Mouse (Mus musculus) CH12.LX (cell line): ENCODE results near the gene Cd209c. TPM values are rescaled to one million over a fixed set of nuclear protein-coding genes. Genes with fewer than 3 reads are reported as not detected.

Experiments used
- DNase-seq: peaks from one replicate; pipeline ENCODE4 v3.0.0-alpha.2; 2013; ENCODE audit errors: extremely low read depth
- H3K27ac ChIP-seq: 2 replicates; pipeline ENCODE4 v1.5.1; 2012; ENCODE audit warnings: low read depth, mild to moderate bottlenecking, control low read depth, moderate library complexity; ENCODE audit not compliant: insufficient read depth
- H3K27me3 ChIP-seq: replicated peaks from 2 replicates; pipeline ENCODE3; 2012; ENCODE audit warnings: inconsistent platforms
- H3K36me3 ChIP-seq, 2 experiments: replicated peaks in 1 of 2; 2 replicates each; pipeline versions ENCODE3 to v1.6.1; 2012; ENCODE audit warnings: inconsistent platforms in 1 of 2, low read length in 1 of 2, mild to moderate bottlenecking in 1 of 2, mixed read lengths in 1 of 2, moderate library complexity in 1 of 2; ENCODE audit not compliant: control insufficient read depth in 1 of 2, insufficient read depth in 1 of 2
- H3K4me1 ChIP-seq, 2 experiments: 2 replicates each; pipeline ENCODE4 v1.6.1; 2012; ENCODE audit warnings: inconsistent platforms in 1 of 2, moderate library complexity in 1 of 2; ENCODE audit not compliant: insufficient read depth in 2 of 2, control insufficient read depth in 1 of 2
- H3K4me2 ChIP-seq: 2 replicates; pipeline ENCODE4 v1.6.1; 2012; ENCODE audit warnings: low read depth, mild to moderate bottlenecking, control low read depth; ENCODE audit not compliant: poor library complexity, insufficient read depth, severe bottlenecking
- H3K4me3 ChIP-seq, 3 experiments: fragments of 150-350 bp in 1 of 3; sonication (generic) in 1 of 3; replicated peaks in 1 of 3; 2 replicates each; pipeline versions ENCODE3 to v1.5.1; 2011 to 2012; ENCODE audit warnings: low read depth in 2 of 3, low read length in 2 of 3, mild to moderate bottlenecking in 2 of 3, moderate library complexity in 2 of 3, control low read depth in 1 of 3, improper control_type of control experiment in 1 of 3, inconsistent platforms in 1 of 3, mixed read lengths in 1 of 3; ENCODE audit not compliant: poor library complexity in 1 of 3
- H3K79me2 ChIP-seq: replicated peaks from 2 replicates; pipeline ENCODE4 v1.6.1; 2012; ENCODE audit warnings: mild to moderate bottlenecking, moderate library complexity; ENCODE audit not compliant: control insufficient read depth, poor library complexity, insufficient read depth, severe bottlenecking; ENCODE audit errors: extremely low read depth
- H3K9ac ChIP-seq: 2 replicates; pipeline ENCODE4 v1.6.1; 2012; ENCODE audit warnings: low read depth, mild to moderate bottlenecking, control low read depth, moderate library complexity; ENCODE audit not compliant: insufficient read depth
- H3K9me3 ChIP-seq: replicated peaks from 2 replicates; pipeline ENCODE3; 2012; ENCODE audit warnings: low read length, inconsistent platforms, mixed read lengths
- CHD1 ChIP-seq: IDR thresholded peaks from 2 replicates; pipeline ENCODE4 v1.6.1; 2012; ENCODE audit warnings: low read depth, low read length, improper control_type of control experiment, inconsistent platforms
- E2F4 ChIP-seq: IDR thresholded peaks from 2 replicates; pipeline ENCODE4 v1.6.1; 2011; ENCODE audit warnings: low read depth, low read length, improper control_type of control experiment; ENCODE audit not compliant: insufficient replicate concordance
- GABPA ChIP-seq: IDR thresholded peaks from 2 replicates; pipeline ENCODE4 v1.6.1; 2012; ENCODE audit warnings: low read depth, low read length, improper control_type of control experiment, inconsistent platforms; ENCODE audit not compliant: insufficient replicate concordance
- HCFC1 ChIP-seq: IDR thresholded peaks from 2 replicates; pipeline ENCODE4 v1.6.1; 2012; ENCODE audit warnings: low read depth, mild to moderate bottlenecking, inconsistent platforms, low read length, improper control_type of control experiment
- MAFK ChIP-seq: IDR thresholded peaks from 2 replicates; pipeline ENCODE4 v1.6.1; 2011; ENCODE audit warnings: low read length, improper control_type of control experiment; ENCODE audit not compliant: insufficient replicate concordance
- MAX ChIP-seq: IDR thresholded peaks from 2 replicates; pipeline ENCODE4 v1.6.1; 2011; ENCODE audit warnings: low read length, improper control_type of control experiment
- MYC ChIP-seq: IDR thresholded peaks from 2 replicates; pipeline ENCODE4 v1.6.1; 2011; ENCODE audit warnings: low read depth, mild to moderate bottlenecking, improper control_type of control experiment, low read length
- NELFE ChIP-seq: IDR thresholded peaks from 2 replicates; pipeline ENCODE4 v1.6.1; 2011; ENCODE audit warnings: low read depth, low read length, improper control_type of control experiment
- NRF1 ChIP-seq: IDR thresholded peaks from 2 replicates; pipeline ENCODE4 v1.6.1; 2014; ENCODE audit warnings: low read depth, mild to moderate bottlenecking, inconsistent platforms, low read length, improper control_type of control experiment, moderate library complexity
- POLR2A ChIP-seq: IDR thresholded peaks from 2 replicates; pipeline ENCODE4 v1.6.1; 2011; ENCODE audit warnings: low read depth, mild to moderate bottlenecking, improper control_type of control experiment, low read length
- RCOR1 ChIP-seq: conservative IDR thresholded peaks from 2 replicates; pipeline ENCODE4 v1.6.1; 2012; ENCODE audit warnings: low read depth, mild to moderate bottlenecking, inconsistent platforms, low read length, improper control_type of control experiment
- SIN3A ChIP-seq: IDR thresholded peaks from 2 replicates; pipeline ENCODE4 v1.6.1; 2012; ENCODE audit warnings: low read length, improper control_type of control experiment, inconsistent platforms
- SMC3 ChIP-seq: IDR thresholded peaks from 2 replicates; pipeline ENCODE4 v1.6.1; 2011; ENCODE audit warnings: low read depth, low read length, improper control_type of control experiment
- TBP ChIP-seq: conservative IDR thresholded peaks from 2 replicates; pipeline ENCODE4 v1.6.1; 2011; ENCODE audit warnings: low read depth, low read length, improper control_type of control experiment
- TCF12 ChIP-seq: IDR thresholded peaks from 2 replicates; pipeline ENCODE4 v1.6.1; 2014; ENCODE audit warnings: low read depth, mild to moderate bottlenecking, inconsistent platforms, low read length, improper control_type of control experiment
- USF2 ChIP-seq: conservative IDR thresholded peaks from 2 replicates; pipeline ENCODE4 v1.6.1; 2011; ENCODE audit warnings: low read depth, low read length, improper control_type of control experiment
- ZC3H11A ChIP-seq: IDR thresholded peaks from 2 replicates; pipeline ENCODE4 v1.6.1; 2012; ENCODE audit warnings: low read depth, mild to moderate bottlenecking, inconsistent platforms, low read length, improper control_type of control experiment
- ZMIZ1 ChIP-seq: IDR thresholded peaks from 2 replicates; pipeline ENCODE4 v1.6.1; 2012; ENCODE audit warnings: low read depth, mild to moderate bottlenecking, inconsistent platforms, low read length, improper control_type of control experiment
- dilution Hi-C: fragments of 300-500 bp; cut with MboI; formaldehyde crosslinking; loops from 2 replicates; pipeline ENCODE4 v1.14.3; 2020; ENCODE audit warnings: low sequenced_read_pairs; ENCODE audit not compliant: extremely low pct_unique_long_range_greater_than_20kb, extremely low pct_ligation_motif_present
- in situ Hi-C: fragments of 300-500 bp; cut with MboI; formaldehyde crosslinking; loops from 3 replicates; pipeline ENCODE4 v1.14.3; 2019; ENCODE audit warnings: low sequenced_read_pairs, low pct_ligation_motif_present, low pct_unique_long_range_greater_than_20kb, mixed read lengths
- polyA plus RNA-seq: library from polyadenylated mRNA; unstranded; fragments of >175 nt; gene quantifications from 2 replicates; pipeline ENCODE4 v1.2.1, GENCODE M21; 2012; ENCODE audit warnings: low read depth; ENCODE audit not compliant: insufficient read length
- total RNA-seq, 2 experiments: library from RNA; depleted of rRNA; stranded (reverse); fragments of 300-350 nt in 1 of 2; fragments of >200 nt in 1 of 2; gene quantifications; 2 replicates each; pipeline ENCODE4 v1.2.3; 2012 to 2014

Cd209c gene
- total RNA-seq (2012; rRNA removed) (0.13 TPM in 1 of 2 replicates, not detected in the other), total RNA-seq (2014; rRNA removed) (not detected in 2 replicates), polyA plus RNA-seq (0.29 and 0.59 TPM in 2 replicates)

DNA sequence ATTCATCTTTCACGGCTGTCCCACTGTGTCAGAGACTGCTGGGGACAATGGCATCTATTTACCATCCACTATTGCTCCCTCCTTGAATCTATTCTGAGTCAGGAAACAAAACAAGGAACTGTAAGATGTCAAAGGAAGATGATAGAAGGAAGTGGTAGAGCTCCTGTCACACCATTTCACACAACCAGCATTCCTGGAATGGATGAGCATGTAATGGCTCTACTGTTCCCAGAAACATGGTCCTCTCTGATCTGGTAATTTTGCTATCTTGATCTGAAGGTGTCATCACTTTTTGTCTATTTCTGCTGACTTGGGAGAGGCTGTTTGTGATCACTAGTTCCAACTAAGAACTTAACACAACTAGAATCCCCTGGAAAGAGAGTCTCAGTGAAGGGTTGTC, at the start of gene Cd209c:
Gene Cd209c (minus strand): TSS at position 101 of the 400 bp plus-strand sequence.
- Histone ChIP-seq H3K27ac (no peak within 1 kb of the TSS), H3K9ac (no peak within 1 kb of the TSS), H3K4me3 (no peak within 1 kb of the TSS), H3K4me1 (no peaks in the 10 kb centered on the region), H3K36me3 (no peaks in the 10 kb centered on the region), H3K27me3 (peaks cover 16% of the 10 kb centered on the region), H3K79me2 (no peaks in the 10 kb centered on the region), H3K4me2 (no peak within 1 kb of the TSS), H3K9me3 (no peaks in the 10 kb centered on the region)
- in situ Hi-C loops (loop anchor here (10.0 kb wide), 1 partner anchor 240 kb away; no protein-coding TSS in a partner anchor), dilution Hi-C loops (no loop called here)
- DNase-seq: no peak
- TF ChIP-seq SMC3 (no peak), MYC (no peak), POLR2A (no peak), SIN3A (no peak), ZMIZ1 (no peak), TCF12 (no peak), USF2 (no peak), E2F4 (no peak), NELFE (no peak), TBP (no peak), GABPA (no peak), HCFC1 (no peak), NRF1 (no peak), MAFK (no peak), MAX (no peak), RCOR1 (no peak), ZC3H11A (no peak)

DNA sequence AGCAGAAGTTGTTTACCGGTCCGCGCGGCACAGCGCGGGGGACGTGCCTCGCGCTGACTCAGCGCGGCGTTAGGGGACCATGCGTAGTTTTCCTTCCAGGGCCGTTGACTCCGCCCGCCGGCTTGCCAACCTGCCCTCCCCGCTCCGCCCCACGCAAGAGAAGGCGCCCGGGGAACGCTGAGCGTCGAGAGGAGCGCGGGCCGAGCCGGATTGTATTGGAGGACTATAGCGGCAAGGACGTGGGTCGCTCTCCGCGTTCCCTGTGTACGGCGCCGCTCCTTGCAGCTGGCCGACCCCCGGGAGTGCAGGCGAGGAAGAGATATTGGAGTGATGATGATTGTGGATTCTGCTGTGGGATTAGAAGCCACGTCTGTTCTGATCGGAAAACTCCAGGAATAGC, 39.7 kb upstream of the Cd209c start:
- in situ Hi-C loops: no loop called here
- TF ChIP-seq CHD1 (no peak), SMC3 (no peak)
- no peaks in the 10 kb centered on the region for H3K4me1 ChIP-seq
- H3K36me3 ChIP-seq: no peaks in the 10 kb centered on the region
- H3K9ac ChIP-seq: no peak overlapping the region
- no peak overlapping the region for H3K4me2 ChIP-seq
- H3K9me3 ChIP-seq: no peaks in the 10 kb centered on the region
- dilution Hi-C loops: no loop called here
- no peak overlapping the region for H3K4me3 ChIP-seq
- DNase-seq: no peak
- H3K79me2 ChIP-seq: no peaks in the 10 kb centered on the region
- peaks cover 1% of the 10 kb centered on the region for H3K27me3 ChIP-seq
- H3K27ac ChIP-seq: no peak overlapping the region
